Mouse (Mus musculus): ENCODE results near the gene Cyp4v3. TPM values are rescaled to one million over a fixed set of nuclear protein-coding genes. Genes with fewer than 3 reads are reported as not detected.
A peak's percentile ranks its signal among the peaks of the same experiment; 100 is the strongest.

The Cyp4v3 gene
- total and polyA plus RNA-seq, 3 experiments = 2.2 to 2.8 (median 2.8) TPM

- Histone ChIP-seq H3K79me2 (replicated peaks; ENCODE audit: control insufficient read depth, extremely low read depth, insufficient read depth, poor library complexity, severe bottlenecking) (no peaks in the 10 kb centered on the region), H3K9me3 (replicated peaks; ENCODE audit: low read length) (no peaks in the 10 kb centered on the region), H3K4me3 (replicated peaks in 1 of 3; ENCODE audit: low read depth in 2 of 3, low read length in 2 of 3, poor library complexity in 1 of 3) (no peak overlapping the region), H3K36me3 (replicated peaks in 1 of 2; ENCODE audit: control insufficient read depth in 1 of 2, insufficient read depth in 1 of 2, low read length in 1 of 2) (no peaks in the 10 kb centered on the region), H3K4me1 (ENCODE audit: control insufficient read depth in 1 of 2, insufficient read depth in 2 of 2) (no peaks in the 10 kb centered on the region), H3K27me3 (replicated peaks) (no peaks in the 10 kb centered on the region), H3K9ac (ENCODE audit: insufficient read depth, low read depth) (no peak overlapping the region), H3K27ac (ENCODE audit: insufficient read depth, low read depth) (no peak overlapping the region), H3K4me2 (ENCODE audit: insufficient read depth, low read depth, poor library complexity, severe bottlenecking) (no peak overlapping the region)
- dilution Hi-C loops (cut with MboI; ENCODE audit: extremely low pct_ligation_motif_present, extremely low pct_unique_long_range_greater_than_20kb, low sequenced_read_pairs) (no loop called here), in situ Hi-C loops (cut with MboI; ENCODE audit: low pct_ligation_motif_present, low pct_unique_long_range_greater_than_20kb, low sequenced_read_pairs) (no loop called here)
- no peak for DNase-seq (ENCODE audit: extremely low read depth)
- TF ChIP-seq SIN3A (IDR thresholded peaks at IDR 0.05; ENCODE audit: low read length) (no peak), HCFC1 (IDR thresholded peaks at IDR 0.05; ENCODE audit: low read depth, low read length) (no peak)
These were observed 41.1 kb upstream of the Cyp4v3 start for GRCm38 (mm10) chr8:45374071-45374470.

DNA sequence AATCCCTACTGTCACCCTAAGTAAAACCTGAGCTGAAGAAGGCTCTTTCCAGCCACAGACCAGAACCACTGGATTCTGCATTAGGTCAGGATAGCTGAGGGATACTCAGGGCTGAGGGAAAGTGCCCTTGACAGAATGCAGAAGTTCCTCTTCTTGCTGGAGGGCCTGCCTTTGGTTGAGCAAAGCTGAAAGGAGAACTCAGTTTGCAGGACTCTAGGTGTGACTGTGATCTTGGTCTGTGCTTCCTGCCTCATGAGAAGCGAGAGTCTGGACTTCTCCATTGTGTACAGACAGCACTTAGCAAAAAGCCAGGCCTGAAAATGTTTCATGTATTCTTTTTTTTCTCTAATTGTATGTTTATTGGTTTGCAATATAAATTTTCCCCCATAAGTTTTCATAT lies 34.1 kb upstream of the Cyp4v3 start:
- in situ Hi-C loops (cut with MboI; ENCODE audit: low pct_ligation_motif_present, low pct_unique_long_range_greater_than_20kb, low sequenced_read_pairs) = no loop called here
- peaks cover 0 to 12% of the 10 kb centered on the region in 2 experiments; a peak in 2 of 4 replicates for H3K4me1 ChIP-seq (ENCODE audit: control insufficient read depth in 1 of 2, insufficient read depth in 2 of 2)
- dilution Hi-C loops (cut with MboI; ENCODE audit: extremely low pct_ligation_motif_present, extremely low pct_unique_long_range_greater_than_20kb, low sequenced_read_pairs) = no loop called here

DNA sequence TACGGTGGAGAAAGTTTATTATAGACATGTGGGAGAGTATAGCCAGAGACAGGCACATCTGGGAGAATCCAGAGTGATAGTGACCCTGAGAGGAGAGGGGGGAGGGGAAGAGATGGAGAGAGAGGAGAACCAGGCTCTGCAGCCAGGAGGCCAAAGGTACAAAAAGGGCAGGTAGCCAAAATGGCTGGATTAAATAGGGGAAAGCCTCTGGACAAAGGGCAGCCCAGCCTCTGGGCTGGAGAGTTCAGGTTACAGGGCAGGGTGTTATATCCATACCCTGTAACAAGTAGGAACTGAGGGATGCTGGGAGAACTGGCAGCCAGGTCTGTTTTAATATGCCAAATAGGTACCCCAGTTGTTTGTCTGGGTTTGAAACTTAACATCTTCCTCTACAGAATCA lies 30.2 kb upstream of the Cyp4v3 start:
- Histone ChIP-seq H3K79me2 (replicated peaks; ENCODE audit: control insufficient read depth, extremely low read depth, insufficient read depth, poor library complexity, severe bottlenecking) (no peaks in the 10 kb centered on the region), H3K9ac (ENCODE audit: insufficient read depth, low read depth) (no peak overlapping the region), H3K4me2 (ENCODE audit: insufficient read depth, low read depth, poor library complexity, severe bottlenecking) (no peak overlapping the region), H3K4me3 (replicated peaks in 1 of 3; ENCODE audit: low read depth in 2 of 3, low read length in 2 of 3, poor library complexity in 1 of 3) (no peak overlapping the region), H3K27ac (ENCODE audit: insufficient read depth, low read depth) (no peak overlapping the region), H3K27me3 (replicated peaks) (no peaks in the 10 kb centered on the region), H3K9me3 (replicated peaks; ENCODE audit: low read length) (no peaks in the 10 kb centered on the region), H3K36me3 (replicated peaks in 1 of 2; ENCODE audit: control insufficient read depth in 1 of 2, insufficient read depth in 1 of 2, low read length in 1 of 2) (no peaks in the 10 kb centered on the region), H3K4me1 (ENCODE audit: control insufficient read depth in 1 of 2, insufficient read depth in 2 of 2) (peaks cover 0 to 12% of the 10 kb centered on the region in 2 experiments; a peak in 2 of 4 replicates)
- in situ Hi-C loops (cut with MboI; ENCODE audit: low pct_ligation_motif_present, low pct_unique_long_range_greater_than_20kb, low sequenced_read_pairs) = no loop called here
- no peak for TF ChIP-seq RCOR1 (conservative IDR thresholded peaks at IDR 0.05; ENCODE audit: low read depth, low read length)
- no peak for DNase-seq (ENCODE audit: extremely low read depth)
- dilution Hi-C loops (cut with MboI; ENCODE audit: extremely low pct_ligation_motif_present, extremely low pct_unique_long_range_greater_than_20kb, low sequenced_read_pairs) = no loop called here

More for the DNA sequence above, 34.1 kb upstream of the Cyp4v3 start:
- Histone ChIP-seq H3K27ac (ENCODE audit: insufficient read depth, low read depth) (no peak overlapping the region), H3K9me3 (replicated peaks; ENCODE audit: low read length) (no peaks in the 10 kb centered on the region), H3K4me2 (ENCODE audit: insufficient read depth, low read depth, poor library complexity, severe bottlenecking) (no peak overlapping the region), H3K79me2 (replicated peaks; ENCODE audit: control insufficient read depth, extremely low read depth, insufficient read depth, poor library complexity, severe bottlenecking) (no peaks in the 10 kb centered on the region), H3K9ac (ENCODE audit: insufficient read depth, low read depth) (no peak overlapping the region), H3K27me3 (replicated peaks) (no peaks in the 10 kb centered on the region), H3K4me3 (replicated peaks in 1 of 3; ENCODE audit: low read depth in 2 of 3, low read length in 2 of 3, poor library complexity in 1 of 3) (no peak overlapping the region), H3K36me3 (replicated peaks in 1 of 2; ENCODE audit: control insufficient read depth in 1 of 2, insufficient read depth in 1 of 2, low read length in 1 of 2) (no peaks in the 10 kb centered on the region)
- DNase-seq (ENCODE audit: extremely low read depth) = peak; percentile 49
- TF ChIP-seq KAT2A (IDR thresholded peaks at IDR 0.05; ENCODE audit: insufficient replicate concordance, low read length) = no peak
- TF ChIP-seq SIN3A (IDR thresholded peaks at IDR 0.05; ENCODE audit: low read length) = no peak
- TF ChIP-seq EP300 (IDR thresholded peaks at IDR 0.05; ENCODE audit: low read length) = no peak
- no peak for TF ChIP-seq POLR2A (IDR thresholded peaks at IDR 0.05; ENCODE audit: low read depth, low read length)
- TF ChIP-seq NRF1 (IDR thresholded peaks at IDR 0.05; ENCODE audit: low read depth, low read length) = no peak
- no peak for TF ChIP-seq E2F4 (IDR thresholded peaks at IDR 0.05; ENCODE audit: insufficient replicate concordance, low read depth, low read length)
